Mouse (Mus musculus) ES-Bruce4 (cell line): ENCODE results near the gene Ap1g2.

ENCODE experiments used
- EP300 ChIP-seq: IDR thresholded peaks from 2 replicates; pipeline ENCODE4 v1.6.1; 2011; ENCODE audit warnings: low read depth, low read length; ENCODE audit not compliant: insufficient read depth
- POLR2A ChIP-seq: IDR thresholded peaks from one replicate; pipeline ENCODE4 v1.8.1; 2011; ENCODE audit warnings: low read length; ENCODE audit not compliant: insufficient read depth

DNA sequence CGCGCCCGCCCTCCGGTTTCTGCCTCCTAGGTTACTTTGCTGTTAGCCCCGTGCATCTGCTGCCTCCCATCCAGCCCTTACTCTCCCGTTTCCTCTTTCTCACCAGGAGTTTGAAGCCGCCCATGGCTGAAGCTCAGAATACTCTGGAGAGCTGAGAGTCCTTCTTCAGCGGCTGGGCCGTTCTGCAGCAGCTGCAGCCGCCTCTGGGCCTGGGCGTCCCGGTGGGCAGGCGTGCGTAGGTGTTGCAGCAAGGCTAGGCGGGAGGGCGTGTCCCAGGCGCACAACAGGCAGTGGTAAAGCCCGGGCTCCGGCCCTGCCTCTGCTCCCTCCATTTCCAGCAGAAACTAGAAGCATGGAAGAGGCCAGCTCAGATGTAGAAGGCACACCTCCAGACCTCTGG lies 34.6 kb downstream of the Ap1g2 start:
- TF ChIP-seq POLR2A, result no peak
- TF ChIP-seq EP300, result no peak
